Mouse (Mus musculus) liver, embryonic 15.5 days (tissue): ENCODE results near the gene Kcnd2. TPM values are rescaled to one million over a fixed set of nuclear protein-coding genes. Genes with fewer than 3 reads are reported as not detected.
"Not testable (repeated sequence)": the region's sequence is repeated elsewhere in the genome, so short reads cannot be mapped to it uniquely, and the experiment has no call there.

ENCODE experiments used
- ATAC-seq: fragments of 200-750 bp; cut with Nextera tagmentation; 2 replicates; pipeline ENCODE4 v1.8.0; 2017; ENCODE audit warnings: moderate number of reproducible peaks, mild to moderate bottlenecking, moderate library complexity; ENCODE audit not compliant: insufficient read depth
- H3K27ac ChIP-seq: fragments of 300-500 bp; sonication (generic); replicated peaks from 2 replicates; pipeline ENCODE4 v1.5.1; 2015; ENCODE audit warnings: mild to moderate bottlenecking, inconsistent platforms
- H3K27me3 ChIP-seq: fragments of 300-500 bp; sonication (generic); 2 replicates; pipeline ENCODE4 v1.6.1; 2015; ENCODE audit warnings: mild to moderate bottlenecking, inconsistent platforms
- H3K36me3 ChIP-seq: fragments of 300-500 bp; sonication (generic); replicated peaks from 2 replicates; pipeline ENCODE4 v1.6.1; 2015; ENCODE audit warnings: moderate library complexity, mild to moderate bottlenecking, inconsistent platforms
- H3K4me1 ChIP-seq: fragments of 300-500 bp; sonication (generic); replicated peaks from 2 replicates; pipeline ENCODE4 v1.6.1; 2015; ENCODE audit warnings: inconsistent platforms
- H3K4me2 ChIP-seq: fragments of 300-500 bp; sonication (generic); 2 replicates; pipeline ENCODE4 v1.6.1; 2015; ENCODE audit warnings: moderate library complexity, mild to moderate bottlenecking, inconsistent platforms
- H3K4me3 ChIP-seq: fragments of 300-500 bp; sonication (generic); replicated peaks from 2 replicates; pipeline ENCODE4 v1.5.1; 2015; ENCODE audit warnings: mild to moderate bottlenecking, inconsistent platforms
- H3K9ac ChIP-seq: fragments of 300-500 bp; sonication (generic); 2 replicates; pipeline ENCODE4 v1.6.1; 2015; ENCODE audit warnings: moderate library complexity, mild to moderate bottlenecking, inconsistent platforms
- H3K9me3 ChIP-seq: fragments of 300-500 bp; sonication (generic); replicated peaks from 2 replicates; pipeline ENCODE4 v1.6.1; 2016; ENCODE audit warnings: inconsistent platforms
- WGBS: fragments of 180-500 bp; shearing (Covaris S2); methylation state at CpG from one replicate; pipeline ENCODE4 v1.1.7; 2015; ENCODE audit warnings: mixed read lengths; ENCODE audit not compliant: insufficient replicate concordance; 5-methylcytosine and 5-hydroxymethylcytosine counted together
- polyA plus RNA-seq: library from polyadenylated mRNA; unstranded; fragments of >200 nt; fragmentation: Nextera tagmentation; extraction: Ambion mirVana; gene quantifications from 2 replicates; pipeline ENCODE4 v1.2.1, GENCODE M21; 2015

Kcnd2 gene
- polyA plus RNA-seq, 1 experiment from 2014 or later, result 0.03 TPM

DNA sequence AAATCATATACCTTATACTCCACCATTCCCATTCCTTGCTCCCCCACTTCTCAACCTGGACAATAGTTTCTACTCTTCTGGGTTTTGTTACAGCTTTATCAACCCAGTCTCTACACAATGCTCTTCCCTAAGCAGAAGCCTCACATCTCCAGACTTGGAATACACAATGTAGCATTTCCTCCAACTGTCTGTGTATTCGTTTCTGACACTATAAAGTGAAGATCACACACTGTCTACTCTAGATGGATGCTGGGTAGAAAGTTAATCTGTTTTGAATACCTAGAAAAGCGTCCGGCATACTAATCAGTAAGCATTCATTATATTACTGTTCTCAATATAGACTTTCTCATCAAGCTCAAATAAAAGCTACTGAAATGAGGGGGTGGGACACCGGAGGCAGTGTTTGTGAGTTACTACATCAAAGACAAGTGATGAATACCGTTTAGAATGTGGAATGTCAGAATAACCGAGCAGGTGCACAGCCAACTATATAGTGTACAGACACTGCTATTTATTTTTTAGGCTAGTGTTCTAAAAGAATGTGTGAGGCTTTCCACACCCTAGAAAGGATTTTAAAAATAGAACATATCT is 62.1 kb downstream of the Kcnd2 start:
- Histone ChIP-seq H3K4me2 (no peak overlapping the region), H3K27ac (no peak overlapping the region), H3K27me3 (no peaks in the 10 kb centered on the region), H3K9me3 (no peaks in the 10 kb centered on the region), H3K36me3 (no peaks in the 10 kb centered on the region), H3K4me1 (no peaks in the 10 kb centered on the region), H3K4me3 (no peak overlapping the region), H3K9ac (no peak overlapping the region)
- no peak for ATAC-seq
- 56% methylated on average over 6 of the region's 6 CpGs for WGBS

DNA sequence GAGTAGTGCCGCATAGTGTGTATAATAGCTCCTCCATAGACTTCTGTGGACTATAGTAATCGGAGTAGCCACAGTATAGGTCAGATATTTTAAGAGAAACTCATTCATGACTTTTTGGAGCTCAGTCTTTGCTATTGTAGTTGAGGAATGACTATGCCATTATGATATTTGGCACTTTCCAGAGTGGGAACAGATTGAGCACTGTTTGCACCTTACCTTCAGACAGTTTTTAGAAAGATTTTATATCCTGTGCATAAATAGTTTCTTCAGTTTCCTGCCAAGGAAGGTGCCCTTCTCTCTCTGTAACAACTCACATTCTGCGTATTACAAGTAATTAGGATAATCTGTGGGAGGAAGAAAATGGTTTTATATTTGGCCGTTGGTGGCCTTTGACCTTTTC is 89.6 kb downstream of the Kcnd2 start:
- no peak overlapping the region for H3K27ac ChIP-seq
- no peaks in the 10 kb centered on the region for H3K4me1 ChIP-seq
- H3K4me3 ChIP-seq, result no peak overlapping the region
- H3K4me2 ChIP-seq, result no peak overlapping the region
- H3K9ac ChIP-seq, result no peak overlapping the region
- WGBS, result 61% methylated on average over 4 of the region's 4 CpGs
- no peaks in the 10 kb centered on the region for H3K9me3 ChIP-seq
- no peak for ATAC-seq
- H3K36me3 ChIP-seq, result no peaks in the 10 kb centered on the region
- H3K27me3 ChIP-seq, result no peaks in the 10 kb centered on the region

DNA sequence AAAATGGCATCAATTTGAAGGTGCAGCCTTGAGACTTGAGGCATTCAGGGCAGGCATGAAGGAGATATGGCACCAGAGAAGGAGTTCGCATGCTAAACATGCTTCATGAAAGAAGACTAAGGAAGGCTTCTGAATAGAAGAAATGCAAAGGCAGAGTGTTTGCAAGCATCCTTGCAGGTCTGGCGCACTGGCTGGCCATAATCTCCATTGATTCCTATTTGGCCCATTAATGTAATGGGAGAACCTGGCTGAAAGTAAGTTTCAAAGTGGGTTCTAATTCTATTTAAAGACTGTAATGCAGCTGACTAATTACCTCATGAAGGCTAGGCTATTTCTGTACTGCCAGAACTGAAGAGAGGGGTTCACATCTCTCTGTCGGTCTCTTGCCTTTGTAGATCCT is 94.9 kb downstream of the Kcnd2 start:
- H3K4me3 ChIP-seq, result no peak overlapping the region
- ATAC-seq, result no peak
- no peak overlapping the region for H3K4me2 ChIP-seq
- no peak overlapping the region for H3K27ac ChIP-seq
- H3K36me3 ChIP-seq, result no peaks in the 10 kb centered on the region
- no peaks in the 10 kb centered on the region for H3K4me1 ChIP-seq
- WGBS, result 74% methylated on average over 3 of the region's 3 CpGs
- no peak overlapping the region for H3K9ac ChIP-seq
- no peaks in the 10 kb centered on the region for H3K9me3 ChIP-seq
- no peaks in the 10 kb centered on the region for H3K27me3 ChIP-seq

DNA sequence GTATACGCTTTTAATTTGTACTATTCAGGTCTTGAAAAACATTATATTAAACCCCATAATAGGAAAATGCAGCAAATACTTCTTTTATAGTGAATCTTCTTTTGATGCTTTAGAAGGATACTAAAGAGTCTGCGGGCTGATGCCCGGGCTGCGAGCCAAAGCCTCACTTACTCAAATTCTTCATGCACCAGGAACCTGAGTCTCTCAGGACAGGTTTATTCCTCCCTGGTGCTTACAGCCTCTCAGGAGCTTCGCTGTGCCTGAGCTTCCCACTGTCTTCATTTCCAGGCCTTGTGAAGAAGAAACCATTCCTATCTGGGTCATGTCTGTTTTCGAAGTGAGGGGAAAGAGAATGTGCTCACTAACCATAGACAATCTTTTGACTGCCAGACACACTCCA is 106.1 kb downstream of the Kcnd2 start:
- no peak overlapping the region for H3K4me2 ChIP-seq
- H3K4me1 ChIP-seq, result no peaks in the 10 kb centered on the region
- no peaks in the 10 kb centered on the region for H3K9me3 ChIP-seq
- no peaks in the 10 kb centered on the region for H3K27me3 ChIP-seq
- WGBS, result 73% methylated on average over 6 of the region's 6 CpGs
- no peaks in the 10 kb centered on the region for H3K36me3 ChIP-seq
- H3K9ac ChIP-seq, result no peak overlapping the region
- no peak overlapping the region for H3K27ac ChIP-seq
- no peak overlapping the region for H3K4me3 ChIP-seq
- no peak for ATAC-seq

DNA sequence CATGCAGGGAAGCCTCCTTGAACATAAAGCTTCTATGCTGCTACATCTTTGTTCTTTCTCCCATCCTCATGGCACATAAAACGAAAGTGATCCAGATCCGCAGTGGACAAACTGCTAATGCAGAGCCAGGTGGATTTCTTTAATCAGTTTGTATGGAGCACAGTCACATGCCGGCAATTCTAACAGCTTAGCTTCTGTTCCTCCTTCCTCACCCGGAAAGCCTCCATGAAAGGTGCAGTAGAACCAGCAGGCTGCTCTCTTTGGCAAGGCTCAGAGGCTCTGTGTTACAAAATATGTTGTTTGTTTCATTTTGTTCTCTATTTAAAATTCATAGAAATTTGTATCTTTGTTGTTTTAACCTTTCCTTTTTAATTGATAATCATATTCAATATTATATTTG is 106.9 kb downstream of the Kcnd2 start:
- H3K9ac ChIP-seq, result no peak overlapping the region
- H3K36me3 ChIP-seq, result no peaks in the 10 kb centered on the region
- no peaks in the 10 kb centered on the region for H3K4me1 ChIP-seq
- no peaks in the 10 kb centered on the region for H3K9me3 ChIP-seq
- H3K4me3 ChIP-seq, result no peak overlapping the region
- no peak overlapping the region for H3K4me2 ChIP-seq
- ATAC-seq, result no peak
- WGBS, result 64% methylated on average over 4 of the region's 4 CpGs
- H3K27me3 ChIP-seq, result no peaks in the 10 kb centered on the region
- H3K27ac ChIP-seq, result no peak overlapping the region

DNA sequence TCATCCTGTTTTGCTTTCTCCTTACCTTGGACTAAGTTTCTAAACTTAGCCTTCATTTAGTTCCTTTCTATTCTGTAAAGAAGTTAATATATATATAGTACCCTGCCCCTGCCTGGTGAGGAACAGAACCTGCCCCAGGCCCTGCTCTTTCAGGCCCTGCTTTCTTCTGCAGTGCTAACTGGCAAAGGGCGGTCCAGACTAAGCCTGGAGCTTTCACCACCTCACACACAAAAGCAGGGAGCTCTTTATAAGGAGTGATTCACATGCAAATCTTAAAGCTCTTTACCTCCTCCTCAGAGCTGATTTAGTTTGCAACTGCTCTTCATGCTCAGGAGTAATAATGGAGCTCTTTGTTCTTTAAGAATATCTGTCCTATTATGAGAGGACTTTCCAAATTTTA is 109.9 kb downstream of the Kcnd2 start:
- no peaks in the 10 kb centered on the region for H3K9me3 ChIP-seq
- H3K4me3 ChIP-seq, result no peak overlapping the region
- no peaks in the 10 kb centered on the region for H3K27me3 ChIP-seq
- WGBS, result 50% methylated on average over 1 of the region's 1 CpGs
- H3K27ac ChIP-seq, result no peak overlapping the region
- H3K4me1 ChIP-seq, result no peaks in the 10 kb centered on the region
- no peak overlapping the region for H3K4me2 ChIP-seq
- no peaks in the 10 kb centered on the region for H3K36me3 ChIP-seq
- no peak overlapping the region for H3K9ac ChIP-seq
- no peak for ATAC-seq

DNA sequence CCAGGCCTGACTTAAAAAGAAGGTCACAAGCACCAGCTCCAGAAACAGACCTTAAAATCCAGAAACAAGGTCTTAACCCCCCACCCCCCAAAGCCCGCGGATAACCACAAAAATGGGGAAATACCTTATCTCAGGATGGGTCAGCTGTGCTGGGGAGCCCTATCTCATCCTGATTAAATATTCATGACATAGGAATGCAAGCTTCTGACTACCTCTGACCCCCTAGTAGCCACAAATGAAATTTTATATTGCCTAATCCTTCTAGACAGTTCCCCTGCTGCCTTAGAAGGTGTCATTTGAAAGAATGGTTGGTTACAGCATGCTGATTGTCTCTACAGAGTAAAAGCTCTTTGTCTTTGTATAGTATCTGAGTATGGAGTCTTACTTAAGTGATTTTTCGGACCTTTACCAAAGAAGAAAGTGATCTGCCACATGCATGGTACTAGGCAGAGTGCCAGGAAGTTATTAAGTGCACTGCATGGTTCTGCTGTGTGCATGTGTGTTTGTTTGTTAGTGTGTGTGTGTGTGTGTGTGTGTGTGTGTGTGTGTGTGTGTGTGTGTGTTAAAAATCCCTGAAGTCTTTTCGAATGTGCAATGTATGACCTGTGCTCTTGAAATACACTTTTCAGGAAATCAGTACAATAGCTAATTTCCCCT is 111.9 kb downstream of the Kcnd2 start:
- Histone ChIP-seq H3K9ac (no peak overlapping the region), H3K9me3 (no peaks in the 10 kb centered on the region), H3K4me1 (no peaks in the 10 kb centered on the region), H3K36me3 (no peaks in the 10 kb centered on the region), H3K4me3 (no peak overlapping the region), H3K27ac (no peak overlapping the region), H3K27me3 (no peaks in the 10 kb centered on the region), H3K4me2 (no peak overlapping the region)
- WGBS, result 18% methylated on average over 4 of the region's 4 CpGs
- no peak for ATAC-seq

DNA sequence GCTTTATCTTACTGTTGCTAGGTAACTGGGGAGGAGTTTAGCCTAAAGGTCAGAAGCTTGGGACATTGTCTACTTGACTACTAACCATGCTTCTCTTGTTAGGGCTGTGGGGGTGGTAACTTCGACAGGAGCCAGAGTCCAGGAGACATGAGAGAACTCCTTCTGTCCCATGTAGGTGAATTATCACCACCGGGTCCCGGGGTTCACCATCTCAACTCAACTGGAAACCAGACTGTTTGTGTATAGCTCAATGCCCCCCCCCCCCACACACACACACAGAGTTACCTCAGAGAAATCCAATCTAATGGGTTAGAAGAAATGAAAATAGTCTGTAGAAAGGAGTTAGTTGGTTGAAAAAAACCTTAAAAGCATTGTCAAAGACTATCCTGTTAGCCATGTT is 170.0 kb downstream of the Kcnd2 start:
- H3K27ac ChIP-seq, H3K9me3 ChIP-seq, H3K4me2 ChIP-seq, H3K4me1 ChIP-seq, H3K27me3 ChIP-seq, H3K4me3 ChIP-seq, H3K36me3 ChIP-seq, H3K9ac ChIP-seq, ATAC-seq: not testable (repeated sequence)
- WGBS, result 53% methylated on average over 3 of the region's 3 CpGs

DNA sequence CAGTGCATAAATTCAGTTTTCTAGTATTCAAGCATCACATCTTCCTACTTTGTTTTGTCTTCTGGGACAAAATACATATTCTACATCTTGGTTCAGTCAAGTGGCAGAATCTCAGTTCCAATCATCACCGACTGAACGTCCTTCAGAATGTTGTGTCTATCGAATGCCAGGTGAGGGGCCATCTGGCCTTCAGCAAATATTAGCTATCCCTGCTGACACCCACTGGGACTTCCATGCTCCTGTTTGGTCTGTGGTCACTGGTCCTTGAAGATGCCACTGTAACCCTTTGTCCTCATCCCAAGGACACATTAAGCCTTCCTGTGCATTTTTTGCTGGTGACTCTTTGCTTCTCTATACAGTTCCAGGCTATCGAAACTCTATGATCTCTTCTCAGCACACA is 176.5 kb downstream of the Kcnd2 start:
- H3K27me3 ChIP-seq, result no peaks in the 10 kb centered on the region
- 80% methylated on average over 4 of the region's 4 CpGs for WGBS
- no peak overlapping the region for H3K9ac ChIP-seq

DNA sequence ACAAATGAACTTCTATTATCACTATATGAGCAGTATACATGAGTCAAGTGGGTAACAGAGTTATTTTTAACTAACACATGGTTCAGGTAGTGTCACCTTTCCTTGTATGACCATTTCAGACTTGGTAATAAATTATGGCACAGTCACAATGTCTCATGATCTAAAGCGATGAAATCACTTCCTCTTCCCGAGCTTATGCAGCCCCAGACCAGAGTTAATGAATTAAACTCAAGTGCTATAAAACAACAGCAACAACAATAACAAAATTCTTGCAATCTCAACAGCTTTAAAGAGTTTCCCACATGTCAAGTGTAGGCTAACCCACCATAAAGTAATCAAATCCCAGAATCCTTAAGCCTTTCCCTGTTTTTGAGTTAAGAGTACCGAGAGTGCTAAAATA is 198.4 kb downstream of the Kcnd2 start:
- Histone ChIP-seq H3K27ac (no peak overlapping the region), H3K9me3 (no peaks in the 10 kb centered on the region), H3K4me2 (no peak overlapping the region), H3K4me1 (no peaks in the 10 kb centered on the region), H3K36me3 (no peaks in the 10 kb centered on the region), H3K27me3 (no peaks in the 10 kb centered on the region), H3K4me3 (no peak overlapping the region), H3K9ac (no peak overlapping the region)
- WGBS, result 56% methylated on average over 3 of the region's 3 CpGs
- ATAC-seq, result no peak

More for the DNA sequence above, 176.5 kb downstream of the Kcnd2 start:
- Histone ChIP-seq H3K9me3 (no peaks in the 10 kb centered on the region), H3K4me1 (no peaks in the 10 kb centered on the region), H3K36me3 (no peaks in the 10 kb centered on the region), H3K4me3 (no peak overlapping the region), H3K4me2 (no peak overlapping the region), H3K27ac (no peak overlapping the region)
- no peak for ATAC-seq

DNA sequence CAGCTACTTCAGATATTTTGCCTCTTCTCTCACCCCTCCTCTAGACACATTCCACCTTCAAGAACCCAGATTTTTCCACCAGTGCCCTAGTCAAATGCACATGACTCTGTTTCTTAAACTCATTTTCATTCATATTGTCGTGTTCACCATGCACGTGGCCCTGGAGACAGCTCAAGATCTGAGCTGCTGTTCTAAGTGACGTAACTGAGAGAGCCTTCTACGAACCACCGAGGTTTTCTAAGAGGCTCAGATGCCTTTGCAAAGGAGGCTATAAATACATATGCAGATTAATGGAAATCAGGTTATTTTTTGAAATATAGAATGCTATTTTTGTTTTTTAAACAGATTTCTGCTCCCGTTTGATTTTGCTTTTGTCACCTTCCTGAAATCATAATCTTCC is 202.9 kb downstream of the Kcnd2 start:
- H3K9ac ChIP-seq, result no peak overlapping the region
- no peak overlapping the region for H3K27ac ChIP-seq
- no peak overlapping the region for H3K4me3 ChIP-seq
- ATAC-seq, result no peak
- no peaks in the 10 kb centered on the region for H3K27me3 ChIP-seq
- H3K4me2 ChIP-seq, result no peak overlapping the region
- WGBS, result 60% methylated on average over 6 of the region's 6 CpGs
- no peaks in the 10 kb centered on the region for H3K4me1 ChIP-seq
- no peaks in the 10 kb centered on the region for H3K36me3 ChIP-seq
- H3K9me3 ChIP-seq, result no peaks in the 10 kb centered on the region

DNA sequence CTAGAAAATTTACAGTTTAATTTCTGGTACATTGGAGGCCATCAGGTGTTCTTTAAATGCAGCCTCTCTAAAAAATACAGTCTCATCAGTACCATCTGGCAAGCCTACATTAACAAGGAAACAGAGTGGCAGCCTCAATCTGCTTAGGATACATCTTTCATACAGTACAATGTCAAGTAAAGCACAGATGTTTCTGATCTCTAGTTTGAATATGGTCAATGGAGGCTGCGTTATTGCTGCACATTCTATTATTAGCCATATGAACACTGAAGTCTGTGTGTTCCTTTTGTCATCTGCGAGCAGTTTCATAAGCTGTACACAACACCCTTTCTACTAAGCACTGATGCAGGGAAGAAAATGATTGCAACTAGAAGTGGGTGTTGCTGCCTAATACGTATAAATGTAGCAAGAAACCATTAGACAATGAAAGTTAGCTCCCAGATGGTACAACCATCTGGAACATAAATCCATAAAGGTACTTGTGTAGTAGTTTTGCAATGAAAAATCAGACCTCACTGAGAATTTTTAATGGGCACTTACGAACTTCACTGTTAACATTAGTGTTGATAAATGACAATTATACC is 209.0 kb downstream of the Kcnd2 start:
- Histone ChIP-seq H3K9ac (no peak overlapping the region), H3K9me3 (no peaks in the 10 kb centered on the region), H3K36me3 (no peaks in the 10 kb centered on the region), H3K4me1 (no peaks in the 10 kb centered on the region), H3K4me2 (no peak overlapping the region), H3K4me3 (no peak overlapping the region), H3K27me3 (no peaks in the 10 kb centered on the region), H3K27ac (no peak overlapping the region)
- 54% methylated on average over 4 of the region's 4 CpGs for WGBS
- no peak for ATAC-seq
